Mouse (Mus musculus) neural tube, embryonic 15.5 days (tissue): ENCODE measurements at regions not wholly inside any gene's neighbourhood (a gene's known extent, or its start where the extent isn't known, plus 50 kb on each side); places are given as distances from the start of the nearest gene placed in this dataset.

Source experiments
- ATAC-seq: fragments of 200-750 bp; cut with Nextera tagmentation; 2 replicates; pipeline ENCODE4 v1.8.0; 2017; ENCODE audit warnings: mild to moderate bottlenecking, moderate TSS enrichment, moderate library complexity; ENCODE audit not compliant: low FRiP score
- H3K27ac ChIP-seq: fragments of 300-500 bp; sonication (generic); replicated peaks from 2 replicates; pipeline ENCODE4 v1.5.1; 2015; ENCODE audit warnings: mild to moderate bottlenecking, inconsistent platforms
- H3K27me3 ChIP-seq: fragments of 300-500 bp; sonication (generic); replicated peaks from 2 replicates; pipeline ENCODE4 v1.6.1; 2015; ENCODE audit warnings: inconsistent platforms
- H3K36me3 ChIP-seq: fragments of 300-500 bp; sonication (generic); 2 replicates; pipeline ENCODE4 v1.6.1; 2015; ENCODE audit warnings: inconsistent platforms
- H3K4me1 ChIP-seq: fragments of 300-500 bp; sonication (generic); 2 replicates; pipeline ENCODE4 v1.6.1; 2015; ENCODE audit warnings: inconsistent platforms
- H3K4me2 ChIP-seq: fragments of 300-500 bp; sonication (generic); 2 replicates; pipeline ENCODE4 v1.6.1; 2015; ENCODE audit warnings: inconsistent platforms, mild to moderate bottlenecking, moderate library complexity
- H3K4me3 ChIP-seq: fragments of 300-500 bp; sonication (generic); replicated peaks from 2 replicates; pipeline ENCODE4 v1.5.1; 2015; ENCODE audit warnings: mild to moderate bottlenecking, inconsistent platforms
- H3K9ac ChIP-seq: fragments of 300-500 bp; sonication (generic); replicated peaks from 2 replicates; pipeline ENCODE4 v1.6.1; 2015; ENCODE audit warnings: mild to moderate bottlenecking, inconsistent platforms
- H3K9me3 ChIP-seq: fragments of 300-500 bp; sonication (generic); replicated peaks from 2 replicates; pipeline ENCODE4 v1.6.1; 2016; ENCODE audit warnings: inconsistent platforms
- WGBS: fragments of 180-500 bp; shearing (Covaris S2); methylation state at CpG from one replicate; pipeline ENCODE4 v1.1.7; 2015; ENCODE audit warnings: mixed read lengths; 5-methylcytosine and 5-hydroxymethylcytosine counted together

DNA sequence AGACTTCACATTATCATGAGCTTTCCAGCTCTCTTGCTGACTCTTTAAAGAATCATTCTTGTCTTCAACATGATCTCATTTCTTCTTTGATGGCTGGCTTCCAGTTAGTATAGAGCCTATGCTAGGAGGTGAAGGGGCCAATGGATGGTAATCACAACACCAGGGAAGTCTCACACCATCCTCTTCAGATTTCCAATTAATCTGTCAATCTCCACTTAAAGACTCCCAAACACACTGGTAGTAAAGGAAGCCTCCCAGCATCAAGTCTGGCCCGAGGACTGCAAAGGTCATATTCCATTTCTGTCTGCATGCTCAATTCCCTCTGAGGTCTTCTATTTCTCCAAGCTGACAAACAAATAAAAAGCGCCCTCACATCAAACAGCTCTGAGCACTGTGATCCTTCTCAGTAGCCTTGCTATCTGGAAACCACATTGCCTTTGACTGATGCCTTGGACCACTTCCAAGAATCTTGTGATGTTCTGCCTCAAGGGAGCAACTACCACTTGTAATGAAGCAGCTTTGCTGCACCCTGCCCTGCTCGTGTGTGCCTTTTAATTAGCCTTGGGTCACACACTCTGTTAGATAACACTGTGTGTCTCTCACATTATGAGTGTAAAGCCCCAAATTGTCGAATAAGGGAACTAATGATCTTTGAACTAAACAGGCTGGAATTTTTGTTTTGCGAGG, 629.0 kb upstream of the Cdh10 start:
- peak; percentile 65 for ATAC-seq
- WGBS, result 33% methylated on average over 5 of the region's 5 CpGs
- Histone ChIP-seq H3K4me2 (no peak overlapping the region), H3K4me1 (peaks cover 4% of the 10 kb centered on the region; the same call in 1 of the 2 replicates), H3K27me3 (no peaks in the 10 kb centered on the region), H3K4me3 (no peak overlapping the region), H3K9me3 (no peaks in the 10 kb centered on the region), H3K36me3 (no peaks in the 10 kb centered on the region), H3K9ac (no peak overlapping the region), H3K27ac (no peak overlapping the region)

DNA sequence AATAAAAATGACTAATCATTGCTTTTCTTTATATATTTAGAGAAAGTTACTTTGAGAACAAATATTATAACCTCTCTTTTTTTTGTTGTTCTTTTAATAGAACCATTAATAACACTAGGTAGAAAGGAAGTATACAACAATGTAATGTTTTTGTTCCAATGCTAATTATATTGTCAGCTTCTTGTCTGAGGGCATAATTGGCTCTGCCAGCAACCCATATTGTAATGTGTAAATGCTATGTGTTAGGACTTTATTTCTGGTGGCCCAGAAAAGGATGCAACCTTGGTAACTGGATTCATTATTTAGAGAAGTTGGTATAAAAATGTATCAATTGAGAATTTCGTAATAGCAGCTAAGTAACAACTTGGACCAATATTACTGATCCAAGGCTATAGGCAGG, 628.3 kb upstream of the Cdh10 start:
- WGBS, result 88% methylated on average over 1 of the region's 1 CpGs

GRCm38 (mm10) chr15:18211102-18211501, 607.6 kb upstream of the Cdh10 start:
- Histone ChIP-seq H3K27ac (no peak overlapping the region), H3K27me3 (no peaks in the 10 kb centered on the region), H3K9me3 (no peaks in the 10 kb centered on the region), H3K4me2 (no peak overlapping the region), H3K9ac (no peak overlapping the region), H3K36me3 (no peaks in the 10 kb centered on the region), H3K4me1 (no peaks in the 10 kb centered on the region), H3K4me3 (no peak overlapping the region)
- ATAC-seq, result no peak
- WGBS, result 68% methylated on average over 2 of the region's 2 CpGs

More for the DNA sequence above, 628.3 kb upstream of the Cdh10 start:
- no peak for ATAC-seq
- Histone ChIP-seq H3K27ac (no peak overlapping the region), H3K4me2 (no peak overlapping the region), H3K4me3 (no peak overlapping the region), H3K9me3 (no peaks in the 10 kb centered on the region), H3K27me3 (no peaks in the 10 kb centered on the region), H3K36me3 (no peaks in the 10 kb centered on the region), H3K9ac (no peak overlapping the region), H3K4me1 (peaks cover 4% of the 10 kb centered on the region; the same call in 1 of the 2 replicates)

- Histone ChIP-seq H3K4me2 (no peak overlapping the region), H3K4me1 (no peaks in the 10 kb centered on the region), H3K9me3 (no peaks in the 10 kb centered on the region), H3K9ac (no peak overlapping the region), H3K4me3 (no peak overlapping the region), H3K27me3 (no peaks in the 10 kb centered on the region), H3K27ac (no peak overlapping the region), H3K36me3 (no peaks in the 10 kb centered on the region)
- no peak for ATAC-seq
Measured at GRCm38 (mm10) chr15:18219913-18220312, 598.8 kb upstream of the Cdh10 start.
